9 mouse cellular contexts compared by ENCODE assay signal in the genomic region with DNA sequence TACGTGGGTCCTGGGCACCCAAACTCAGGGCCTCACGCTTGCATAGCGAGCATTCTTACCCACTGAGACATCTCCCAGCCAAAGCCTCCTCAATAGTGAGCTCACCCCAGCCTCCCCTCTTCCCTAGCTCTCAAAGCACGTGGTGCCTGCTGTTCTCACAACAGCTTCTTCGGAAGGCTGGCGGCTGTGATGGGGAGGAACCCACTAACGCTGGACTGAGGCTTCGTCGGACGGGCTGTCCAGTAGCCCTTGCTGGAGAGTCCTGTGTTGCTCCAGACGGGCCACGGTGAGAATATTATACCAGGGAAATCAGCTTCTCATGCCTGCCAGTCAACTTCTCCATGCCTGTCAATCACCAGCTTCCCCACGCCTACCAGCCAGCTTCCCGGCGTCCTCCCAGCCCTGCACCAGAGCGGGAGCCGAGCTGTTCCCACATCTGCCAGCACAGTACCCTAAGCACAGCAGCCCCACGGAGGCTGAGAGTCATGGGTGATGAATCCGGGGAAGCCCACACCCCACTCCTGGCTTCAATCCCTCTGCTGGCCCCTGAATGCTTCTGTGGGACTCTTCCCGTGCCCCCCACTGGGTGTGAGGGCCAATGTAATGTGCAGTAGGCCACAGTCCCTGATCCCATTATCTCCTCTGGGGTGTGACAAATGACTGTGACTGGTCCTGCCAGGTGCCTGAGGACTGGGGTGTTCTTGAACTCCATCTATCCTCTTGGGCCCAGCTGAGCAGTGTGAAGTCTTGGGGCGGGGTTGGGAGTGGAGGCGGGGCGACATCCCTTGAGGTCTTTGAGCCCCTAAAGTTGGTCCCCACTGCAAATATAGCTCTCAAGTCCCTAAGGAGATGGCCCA. TPM values are rescaled to one million over a fixed set of nuclear protein-coding genes. Genes with fewer than 3 reads are reported as not detected.
A peak's percentile ranks its signal among the peaks of the same experiment; 100 is the strongest.
DNase-seq lines count a peak whose midpoint lies in the region; ATAC-seq and TF ChIP-seq lines count a peak whose summit lies in the region.
"Had no signal": no experiment of that assay in that cellular context is flagged by ENCODE, and none has a peak within 500 bp of the region (broad histone marks: within the 10 kb centered on the region; RNA-seq: fewer than 3 reads in every experiment).

No protein-coding gene starts in this region.

- no peak for ATAC-seq in lung, embryonic 14.5 days (ENCODE audit: insufficient read depth)
- peak; percentile 26 for ATAC-seq in embryonic facial prominence, embryonic 11.5 days (replicated peaks; ENCODE audit: insufficient number of reproducible peaks, low FRiP score, low TSS enrichment, low read depth)
- ATAC-seq in hindbrain, embryonic 13.5 days (ENCODE audit: low FRiP score): peak; percentile 44
- ATAC-seq in stomach, embryonic 16.5 days (ENCODE audit: insufficient read depth, low FRiP score): no peak

- 0 out of 2 replicates have a peak overlapping the region, but pooled peaks have one; percentile 33 for H3K27ac ChIP-seq in lung, embryonic 14.5 days (ENCODE audit: low read depth)
- no peak overlapping the region for H3K27ac ChIP-seq in embryonic facial prominence, embryonic 11.5 days (replicated peaks; ENCODE audit: low read depth, low read length)
- H3K27ac ChIP-seq in hindbrain, embryonic 13.5 days: 0 out of 2 replicates have a peak overlapping the region, but pooled peaks have one; percentile 44
- peak overlapping the region; percentile 52 for H3K27ac ChIP-seq in stomach, embryonic 16.5 days (ENCODE audit: low read length)

- 31% methylated on average over 23 of the region's 23 CpGs for WGBS in lung, embryonic 14.5 days
- 35% methylated on average over 23 of the region's 23 CpGs for WGBS in embryonic facial prominence, embryonic 11.5 days
- WGBS in hindbrain, embryonic 13.5 days: 33% methylated on average over 23 of the region's 23 CpGs
- 49% methylated on average over 23 of the region's 23 CpGs for WGBS in stomach, embryonic 16.5 days

- TF ChIP-seq CTCF in lung, embryonic 14.5 days (IDR thresholded peaks at IDR 0.05; ENCODE audit: low read depth): no peak

- no peak overlapping the region for H3K4me3 ChIP-seq in lung, embryonic 14.5 days (ENCODE audit: low read depth, low read length)
- H3K4me3 ChIP-seq in embryonic facial prominence, embryonic 11.5 days (ENCODE audit: low read depth, low read length): no peak overlapping the region
- no peak overlapping the region for H3K4me3 ChIP-seq in hindbrain, embryonic 13.5 days
- H3K4me3 ChIP-seq in stomach, embryonic 16.5 days (replicated peaks; ENCODE audit: low read length): no peak overlapping the region

- H3K4me1 ChIP-seq in lung, embryonic 14.5 days (ENCODE audit: insufficient read depth): peaks cover 22% of the 10 kb centered on the region
- peaks cover 10% of the 10 kb centered on the region for H3K4me1 ChIP-seq in embryonic facial prominence, embryonic 11.5 days (ENCODE audit: control insufficient read depth, insufficient read depth, low read length)
- peaks cover 33% of the 10 kb centered on the region for H3K4me1 ChIP-seq in hindbrain, embryonic 13.5 days (replicated peaks)
- peaks cover 45% of the 10 kb centered on the region for H3K4me1 ChIP-seq in stomach, embryonic 16.5 days (ENCODE audit: control insufficient read depth, insufficient read depth, low read length)

- H3K27me3 ChIP-seq in lung, embryonic 14.5 days (ENCODE audit: insufficient read depth, low read length): no peaks in the 10 kb centered on the region
- H3K27me3 ChIP-seq in embryonic facial prominence, embryonic 11.5 days (ENCODE audit: control insufficient read depth, insufficient read depth, low read length): no peaks in the 10 kb centered on the region; the same call in 1 of the 2 replicates
- H3K27me3 ChIP-seq in hindbrain, embryonic 13.5 days: peaks cover 31% of the 10 kb centered on the region
- H3K27me3 ChIP-seq in stomach, embryonic 16.5 days (ENCODE audit: control insufficient read depth, insufficient read depth, low read length): no peaks in the 10 kb centered on the region

- no peaks in the 10 kb centered on the region for H3K9me3 ChIP-seq in lung, embryonic 14.5 days (ENCODE audit: low read depth, low read length)
- H3K9me3 ChIP-seq in embryonic facial prominence, embryonic 11.5 days (replicated peaks; ENCODE audit: control insufficient read depth, low read length): no peaks in the 10 kb centered on the region
- no peaks in the 10 kb centered on the region for H3K9me3 ChIP-seq in hindbrain, embryonic 13.5 days
- no peaks in the 10 kb centered on the region for H3K9me3 ChIP-seq in stomach, embryonic 16.5 days (replicated peaks; ENCODE audit: control insufficient read depth, low read length)

- 0 out of 2 replicates have a peak overlapping the region, but pooled peaks have one; percentile 21 for H3K4me2 ChIP-seq in lung, embryonic 14.5 days
- no peak overlapping the region for H3K4me2 ChIP-seq in embryonic facial prominence, embryonic 11.5 days (ENCODE audit: low read depth, low read length)
- H3K4me2 ChIP-seq in hindbrain, embryonic 13.5 days: peak overlapping the region; percentile 23
- no peak overlapping the region for H3K4me2 ChIP-seq in stomach, embryonic 16.5 days (ENCODE audit: low read depth, low read length)

- H3K36me3 ChIP-seq in lung, embryonic 14.5 days (ENCODE audit: insufficient read depth): no peaks in the 10 kb centered on the region
- no peaks in the 10 kb centered on the region for H3K36me3 ChIP-seq in embryonic facial prominence, embryonic 11.5 days (replicated peaks; ENCODE audit: control insufficient read depth, insufficient read depth, low read depth, low read length)
- H3K36me3 ChIP-seq in hindbrain, embryonic 13.5 days: no peaks in the 10 kb centered on the region
- H3K36me3 ChIP-seq in stomach, embryonic 16.5 days (ENCODE audit: control insufficient read depth, insufficient read depth, low read length): no peaks in the 10 kb centered on the region

- DNase-seq in lung, embryonic 14.5 days: peak; percentile 32
- no peak for DNase-seq in lung, postnatal 14 days
- DNase-seq in embryonic facial prominence, embryonic 11.5 days (ENCODE audit: low spot score): no peak
- no peak for DNase-seq in adrenal gland, adult 8-10 months
- DNase-seq in kidney, adult 11 months: no peak
- DNase-seq: cerebellum, adult 11-12 months; spleen, adult 18-20 months had no signal

- no peak overlapping the region for H3K9ac ChIP-seq in lung, embryonic 14.5 days
- H3K9ac ChIP-seq in embryonic facial prominence, embryonic 11.5 days (replicated peaks; ENCODE audit: low read length): peak overlapping the region; percentile 0; the same call in 1 of the 2 replicates
- H3K9ac ChIP-seq in hindbrain, embryonic 13.5 days: no peak overlapping the region
- H3K9ac ChIP-seq in stomach, embryonic 16.5 days (ENCODE audit: low read length): peak overlapping the region; percentile 54

RNA-seq across cellular contexts. Expression of gene Epha2, which starts 26.3 kb away (rescaled TPM):
- polyA plus RNA-seq in lung, embryonic 14.5 days (2014; fragmentation: Nextera tagmentation; extraction: Ambion mirVana): 6.9 and 7.6 TPM in 2 replicates
- 1.0 and 1.4 TPM in 2 replicates for polyA plus RNA-seq in embryonic facial prominence, embryonic 11.5 days (2014; fragmentation: Nextera tagmentation; extraction: Ambion mirVana)
- polyA plus RNA-seq in hindbrain, embryonic 13.5 days (2015; fragmentation: Nextera tagmentation; extraction: Ambion mirVana): 1.5 and 1.8 TPM in 2 replicates
- 9.5 and 12.1 TPM in 2 replicates for polyA plus RNA-seq in stomach, embryonic 16.5 days (2015; fragmentation: Nextera tagmentation; extraction: Ambion mirVana)
- 10 to 100 TPM; 11.4 to 21.1 (median 16.2) TPM for total RNA-seq in adrenal gland, adult 8-10 months (2022)

RNA-seq across cellular contexts. Expression of gene Arhgef19, which starts 35.4 kb away (rescaled TPM):
- polyA plus RNA-seq in lung, embryonic 14.5 days (2014; fragmentation: Nextera tagmentation; extraction: Ambion mirVana): 20.1 and 21.1 TPM in 2 replicates
- polyA plus RNA-seq in embryonic facial prominence, embryonic 11.5 days (2014; fragmentation: Nextera tagmentation; extraction: Ambion mirVana): 5.8 and 6.1 TPM in 2 replicates
- polyA plus RNA-seq in hindbrain, embryonic 13.5 days (2015; fragmentation: Nextera tagmentation; extraction: Ambion mirVana): 1.4 TPM in 2 replicates
- 16.1 and 18.9 TPM in 2 replicates for polyA plus RNA-seq in stomach, embryonic 16.5 days (2015; fragmentation: Nextera tagmentation; extraction: Ambion mirVana)
- total RNA-seq in adrenal gland, adult 8-10 months (2022): 100 to 1,000 TPM in 1 of 4 experiments, 10 to 100 TPM in 3; 43.5 to 113 (median 60.0) TPM

Comparison
In these comparisons a context has a peak if more than half of its experiments do, and no peak if none do; other contexts are left out.
1. ATAC-seq: peak in embryonic facial prominence, embryonic 11.5 days (single experiment) and hindbrain, embryonic 13.5 days (single experiment); none in lung, embryonic 14.5 days (single experiment) and stomach, embryonic 16.5 days (single experiment).
2. H3K4me2 ChIP-seq: peak in lung, embryonic 14.5 days (single experiment) and hindbrain, embryonic 13.5 days (single experiment); none in embryonic facial prominence, embryonic 11.5 days (single experiment) and stomach, embryonic 16.5 days (single experiment).
3. H3K9ac ChIP-seq: peak in embryonic facial prominence, embryonic 11.5 days (single experiment) and stomach, embryonic 16.5 days (single experiment); none in lung, embryonic 14.5 days (single experiment) and hindbrain, embryonic 13.5 days (single experiment).